Mouse (Mus musculus) liver, embryonic 11.5 days (tissue): ENCODE data around the gene Gm42674. TPM values are rescaled to one million over a fixed set of nuclear protein-coding genes. Genes with fewer than 3 reads are reported as not detected.

Experiments
- ATAC-seq: fragments of 200-750 bp; cut with Nextera tagmentation; replicated peaks from 2 replicates; pipeline ENCODE4 v1.8.0; 2017; ENCODE audit warnings: moderate number of reproducible peaks, mild to moderate bottlenecking, moderate TSS enrichment, moderate library complexity; ENCODE audit not compliant: low FRiP score
- DNase-seq: peaks from one replicate; pipeline ENCODE4 v3.0.0-alpha.2; 2017; ENCODE audit warnings: low spot score
- H3K27ac ChIP-seq: fragments of 300-500 bp; sonication (generic); 2 replicates; pipeline ENCODE4 v1.5.1; 2014; ENCODE audit warnings: mild to moderate bottlenecking, low read depth, low read length, control low read depth
- H3K27me3 ChIP-seq: fragments of 300-500 bp; sonication (generic); replicated peaks from 2 replicates; pipeline ENCODE4 v1.6.1; 2014; ENCODE audit warnings: low read length, mixed read lengths; ENCODE audit not compliant: control insufficient read depth, insufficient read depth
- H3K36me3 ChIP-seq: fragments of 300-500 bp; sonication (generic); 2 replicates; pipeline ENCODE4 v1.6.1; 2014; ENCODE audit warnings: mild to moderate bottlenecking, low read length, moderate library complexity, mixed read lengths; ENCODE audit not compliant: control insufficient read depth, insufficient read depth
- H3K4me1 ChIP-seq: fragments of 300-500 bp; sonication (generic); replicated peaks from 2 replicates; pipeline ENCODE4 v1.6.1; 2014; ENCODE audit warnings: low read length, mixed read lengths; ENCODE audit not compliant: control insufficient read depth, insufficient read depth
- H3K4me2 ChIP-seq: fragments of 300-500 bp; sonication (generic); 2 replicates; pipeline ENCODE4 v1.6.1; 2014; ENCODE audit warnings: mild to moderate bottlenecking, control low read depth, moderate library complexity
- H3K4me3 ChIP-seq: fragments of 300-500 bp; sonication (generic); 2 replicates; pipeline ENCODE4 v1.5.1; 2014; ENCODE audit warnings: low read depth, low read length, control low read depth
- H3K9ac ChIP-seq: fragments of 300-500 bp; sonication (generic); 2 replicates; pipeline ENCODE4 v1.6.1; 2014; ENCODE audit warnings: low read depth, low read length, control low read depth
- H3K9me3 ChIP-seq: fragments of 300-500 bp; sonication (generic); 2 replicates; pipeline ENCODE4 v1.6.1; 2016; ENCODE audit warnings: low read length, inconsistent platforms, mixed read lengths; ENCODE audit not compliant: control insufficient read depth
- WGBS: fragments of 180-500 bp; shearing (Covaris S2); extraction: QIAGEN DNeasy Blood & Tissue Kit; methylation state at CpG from one replicate; pipeline ENCODE4 v1.1.7; 2014; 5-methylcytosine and 5-hydroxymethylcytosine counted together
- polyA plus RNA-seq: library from polyadenylated mRNA; unstranded; fragments of >200 nt; fragmentation: Nextera tagmentation; extraction: Ambion mirVana; gene quantifications from 2 replicates; pipeline ENCODE4 v1.2.1, GENCODE M21; 2014

Gm42674 gene
- polyA plus RNA-seq, 1 experiment from 2014 or later: not detected

DNA sequence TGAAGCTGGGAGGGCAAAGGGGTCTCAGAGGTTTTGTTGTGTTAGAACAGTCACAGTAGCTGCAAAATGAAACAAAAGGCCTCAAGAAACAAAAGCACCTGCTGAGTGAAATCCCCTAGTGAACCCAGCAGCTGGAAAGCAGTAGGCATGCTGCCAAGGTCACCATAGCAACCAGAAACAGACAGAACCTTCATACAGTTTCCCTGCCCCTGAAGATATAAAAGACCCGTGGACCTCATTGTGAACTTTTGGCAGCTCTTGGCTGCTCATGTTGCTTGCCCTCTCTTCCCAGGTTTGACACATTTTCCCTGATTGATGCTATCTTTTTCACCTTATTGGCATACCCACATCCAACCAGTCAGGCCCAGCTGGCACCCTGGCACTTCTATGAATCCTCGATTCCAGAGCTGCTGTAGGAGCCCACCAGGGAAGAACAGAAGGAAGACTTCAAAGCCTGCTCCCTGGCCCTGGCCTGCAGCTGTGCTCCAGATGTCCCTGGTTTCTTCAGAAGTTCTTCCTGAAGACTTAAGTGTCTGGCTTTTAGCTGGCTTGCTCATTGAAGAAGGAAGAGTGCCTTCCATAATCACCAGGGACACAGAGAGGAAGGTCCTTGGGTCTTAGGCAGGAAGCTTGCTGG, 21.8 kb downstream of the Gm42674 start:
- no peak overlapping the region for H3K4me3 ChIP-seq
- DNase-seq (no peak), ATAC-seq (no peak)
- WGBS: 48% methylated on average over 2 of the region's 2 CpGs
- no peak overlapping the region for H3K4me2 ChIP-seq
- H3K27ac ChIP-seq: no peak overlapping the region
- no peak overlapping the region for H3K9ac ChIP-seq
- H3K36me3 ChIP-seq: no peaks in the 10 kb centered on the region
- no peaks in the 10 kb centered on the region for H3K4me1 ChIP-seq
- no peaks in the 10 kb centered on the region for H3K27me3 ChIP-seq
- no peaks in the 10 kb centered on the region for H3K9me3 ChIP-seq

GRCm38 (mm10) chr3:90625496-90625895, 23.8 kb downstream of the Gm42674 start:
- Histone ChIP-seq H3K4me1 (no peaks in the 10 kb centered on the region), H3K27ac (no peak overlapping the region), H3K9ac (no peak overlapping the region), H3K4me2 (no peak overlapping the region), H3K4me3 (no peak overlapping the region), H3K9me3 (no peaks in the 10 kb centered on the region), H3K36me3 (no peaks in the 10 kb centered on the region), H3K27me3 (no peaks in the 10 kb centered on the region)
- DNase-seq: no peak
- ATAC-seq: no peak
- WGBS: 73% methylated on average over 5 of the region's 5 CpGs

- ATAC-seq (no peak), DNase-seq (no peak)
- no peak overlapping the region for H3K4me2 ChIP-seq
- no peaks in the 10 kb centered on the region for H3K4me1 ChIP-seq
- H3K4me3 ChIP-seq: no peak overlapping the region
- no peak overlapping the region for H3K9ac ChIP-seq
- no peaks in the 10 kb centered on the region for H3K27me3 ChIP-seq
- H3K27ac ChIP-seq: no peak overlapping the region
- H3K36me3 ChIP-seq: no peaks in the 10 kb centered on the region
- 76% methylated on average over 9 of the region's 9 CpGs for WGBS
- no peaks in the 10 kb centered on the region for H3K9me3 ChIP-seq
Measured at GRCm38 (mm10) chr3:90626266-90627021, 24.7 kb downstream of the Gm42674 start.

- no peaks in the 10 kb centered on the region for H3K9me3 ChIP-seq
- no peak overlapping the region for H3K27ac ChIP-seq
- H3K4me2 ChIP-seq: no peak overlapping the region
- no peaks in the 10 kb centered on the region for H3K36me3 ChIP-seq
- no peaks in the 10 kb centered on the region for H3K4me1 ChIP-seq
- 81% methylated on average over 5 of the region's 5 CpGs for WGBS
- no peaks in the 10 kb centered on the region for H3K27me3 ChIP-seq
- no peak overlapping the region for H3K9ac ChIP-seq
- ATAC-seq (no peak), DNase-seq (no peak)
- H3K4me3 ChIP-seq: no peak overlapping the region
Measured at GRCm38 (mm10) chr3:90627366-90627765, 25.7 kb downstream of the Gm42674 start.

DNA sequence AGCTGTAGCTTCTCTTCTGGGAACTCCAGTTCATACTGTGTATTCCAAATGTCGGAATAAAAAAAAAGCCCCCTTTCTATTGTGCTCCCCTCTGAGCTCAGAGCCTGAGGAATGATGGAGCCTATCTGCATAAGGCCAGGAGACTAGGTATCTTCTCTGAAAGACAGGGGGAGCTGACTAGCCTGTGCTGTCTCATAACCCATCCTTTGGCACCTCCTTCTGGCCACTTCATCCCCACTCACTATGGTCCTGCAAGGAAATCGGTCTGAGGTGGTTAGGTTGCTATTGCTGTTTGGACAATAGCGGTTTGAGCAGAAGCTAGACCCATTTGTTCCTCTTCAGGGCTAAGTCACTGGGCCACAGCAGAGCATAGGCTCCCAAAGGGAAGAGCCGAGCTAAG, 26.1 kb downstream of the Gm42674 start:
- no peak overlapping the region for H3K27ac ChIP-seq
- no peak overlapping the region for H3K9ac ChIP-seq
- no peak for ATAC-seq
- WGBS: 65% methylated on average over 4 of the region's 4 CpGs
- no peaks in the 10 kb centered on the region for H3K27me3 ChIP-seq
- no peaks in the 10 kb centered on the region for H3K36me3 ChIP-seq
- H3K9me3 ChIP-seq: no peaks in the 10 kb centered on the region
- H3K4me3 ChIP-seq: no peak overlapping the region
- H3K4me1 ChIP-seq: no peaks in the 10 kb centered on the region
- H3K4me2 ChIP-seq: no peak overlapping the region
- no peak for DNase-seq

DNA sequence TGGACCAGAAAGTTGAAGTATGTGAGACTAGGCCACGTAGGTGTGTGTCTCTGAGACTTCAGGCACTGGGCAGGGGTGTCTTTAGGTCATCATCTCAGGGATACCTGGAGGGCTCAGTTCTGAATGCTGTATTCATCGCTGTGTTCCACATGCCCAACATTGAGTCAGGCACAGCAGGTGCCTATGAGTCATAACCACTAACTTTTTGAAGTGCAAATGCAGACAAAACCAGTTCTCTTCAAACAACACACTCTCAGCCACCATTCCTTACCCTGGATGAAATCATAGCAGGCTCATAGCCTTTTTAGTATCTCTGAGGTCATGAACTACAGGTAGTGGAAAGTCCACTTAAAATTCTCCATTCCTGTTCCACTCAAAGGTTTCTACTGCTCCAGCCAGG, 27.6 kb downstream of the Gm42674 start:
- no peaks in the 10 kb centered on the region for H3K4me1 ChIP-seq
- H3K4me3 ChIP-seq: no peak overlapping the region
- H3K27me3 ChIP-seq: no peaks in the 10 kb centered on the region
- DNase-seq: no peak
- WGBS: 74% methylated on average over 2 of the region's 2 CpGs
- H3K9me3 ChIP-seq: no peaks in the 10 kb centered on the region
- no peak overlapping the region for H3K4me2 ChIP-seq
- no peak for ATAC-seq
- H3K27ac ChIP-seq: no peak overlapping the region
- no peak overlapping the region for H3K9ac ChIP-seq
- H3K36me3 ChIP-seq: no peaks in the 10 kb centered on the region

DNA sequence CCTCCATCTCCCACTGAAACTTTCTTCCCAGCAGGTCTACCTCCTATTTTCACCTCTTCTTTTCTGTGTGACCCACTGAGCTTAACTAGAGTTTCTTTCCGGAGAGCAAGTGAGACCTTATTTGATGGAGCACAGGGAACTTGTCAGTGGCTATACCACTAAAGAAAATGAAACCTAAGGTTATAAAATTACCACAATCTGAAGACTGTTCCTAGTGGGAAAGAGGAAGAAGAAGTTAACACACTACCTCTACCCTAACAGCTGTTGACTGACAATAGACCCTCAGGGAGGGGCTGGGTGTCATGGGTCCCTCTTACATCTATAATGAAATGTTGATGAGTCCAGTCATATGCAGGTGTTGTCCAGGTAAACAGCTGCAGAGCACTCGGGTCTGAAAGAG, 30.3 kb downstream of the Gm42674 start:
- Histone ChIP-seq H3K36me3 (no peaks in the 10 kb centered on the region), H3K9ac (no peak overlapping the region), H3K27me3 (no peaks in the 10 kb centered on the region), H3K4me3 (no peak overlapping the region), H3K4me1 (no peaks in the 10 kb centered on the region), H3K27ac (no peak overlapping the region), H3K4me2 (no peak overlapping the region), H3K9me3 (no peaks in the 10 kb centered on the region)
- ATAC-seq (no peak), DNase-seq (no peak)
- WGBS: 76% methylated on average over 2 of the region's 2 CpGs

DNA sequence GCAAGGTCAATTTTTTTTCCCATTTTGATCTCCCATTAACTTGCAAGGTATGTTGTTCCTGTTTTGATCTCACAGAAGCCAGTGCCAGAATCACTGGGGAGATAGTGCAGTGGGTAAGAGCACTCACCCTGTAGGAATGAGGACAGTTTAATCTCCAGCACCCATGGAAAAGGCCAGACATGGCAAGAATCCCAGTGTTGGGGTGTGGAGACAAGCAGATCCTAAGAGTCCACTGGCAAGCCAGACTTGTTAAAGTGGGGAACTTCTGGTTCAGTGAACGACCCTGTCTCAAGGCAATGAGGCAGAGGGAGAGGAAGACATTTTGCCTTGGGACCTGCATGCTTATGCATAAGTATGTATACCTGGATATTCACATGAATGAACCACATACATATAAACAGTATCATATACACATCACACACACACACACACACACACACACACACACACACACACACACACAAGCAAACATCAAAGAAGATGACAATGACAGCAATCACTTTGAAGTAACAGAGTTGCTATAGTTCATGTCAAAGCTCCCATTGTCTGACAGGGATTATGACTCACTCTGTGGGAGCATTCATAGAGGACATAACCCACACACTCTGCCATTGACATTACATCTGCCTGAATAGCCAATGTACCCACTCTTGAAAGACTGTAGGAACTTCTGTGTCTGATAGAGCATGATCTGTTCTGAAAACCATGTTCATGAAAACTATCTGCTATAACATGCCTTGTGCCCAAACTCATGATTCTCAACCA, 37.0 kb downstream of the Gm42674 start:
- WGBS: 41% methylated on average over 1 of the region's 1 CpGs
- ATAC-seq (no peak), DNase-seq (no peak)
- no peak overlapping the region for H3K4me3 ChIP-seq
- H3K27ac ChIP-seq: no peak overlapping the region
- H3K4me2 ChIP-seq: no peak overlapping the region
- H3K9ac ChIP-seq: no peak overlapping the region
- H3K4me1 ChIP-seq: no peaks in the 10 kb centered on the region
- no peaks in the 10 kb centered on the region for H3K9me3 ChIP-seq
- no peaks in the 10 kb centered on the region for H3K36me3 ChIP-seq
- H3K27me3 ChIP-seq: no peaks in the 10 kb centered on the region
